Mouse (Mus musculus) spleen, postnatal 0 days (tissue): ENCODE measurements around the gene Fbln2. TPM values are rescaled to one million over a fixed set of nuclear protein-coding genes. Genes with fewer than 3 reads are reported as not detected.

Source experiments
- polyA plus RNA-seq: library from polyadenylated mRNA; unstranded; fragments of >200 nt; fragmentation: Nextera tagmentation; extraction: Ambion mirVana; gene quantifications from 2 replicates; pipeline ENCODE4 v1.2.1, GENCODE M21; 2015

The Fbln2 gene
- polyA plus RNA-seq: 27.8 and 43.6 TPM in 2 replicates

GRCm38 (mm10) chr6:91212155-91212554 lies at the start of gene Fbln2:
Fbln2 (plus strand) TSS chr6:91212455.

Other genes starting within 250 kb of the Fbln2 start
- 10.2 and 11.7 TPM in 2 replicates for gene Iqsec1, start 223.8 kb upstream of the Fbln2 start, polyA plus RNA-seq
- gene Nup210, start 95.6 kb upstream of the Fbln2 start, polyA plus RNA-seq: 28.9 and 30.5 TPM in 2 replicates
- gene Hdac11, start 55.8 kb upstream of the Fbln2 start, polyA plus RNA-seq: 2.9 and 3.1 TPM in 2 replicates
- gene Wnt7a, start 198.9 kb downstream of the Fbln2 start, polyA plus RNA-seq: 0.06 TPM in 1 of 2 replicates, not detected in the other